Comparison of ENCODE assay signal across 11 mouse cellular contexts in genomic region chr11:90230671-90231070, GRCm38 (mm10). TPM values are rescaled to one million over a fixed set of nuclear protein-coding genes. Genes with fewer than 3 reads are reported as not detected.
DNase-seq lines count a peak whose midpoint lies in the region; ATAC-seq and TF ChIP-seq lines count a peak whose summit lies in the region.
"Had no signal": no experiment of that assay in that cellular context is flagged by ENCODE, and none has a peak within 500 bp of the region (broad histone marks: within the 10 kb centered on the region; RNA-seq: fewer than 3 reads in every experiment).

No protein-coding gene starts in this region.

- H3K9me3 ChIP-seq in stomach, postnatal 0 days (ENCODE audit: control insufficient read depth, low read length): no peaks in the 10 kb centered on the region
- H3K9me3 ChIP-seq: forebrain, embryonic 12.5 days had no signal

- ATAC-seq in stomach, postnatal 0 days (ENCODE audit: low FRiP score, low TSS enrichment): no peak
- ATAC-seq: activated CD4-positive, CD25-positive, alpha-beta regulatory T cell, adult 4 months had no signal

- H3K4me2 ChIP-seq in stomach, postnatal 0 days (replicated peaks; ENCODE audit: low read depth): no peak overlapping the region
- H3K4me2 ChIP-seq: forebrain, embryonic 12.5 days had no signal

- H3K4me1 ChIP-seq in stomach, postnatal 0 days (replicated peaks; ENCODE audit: control insufficient read depth, insufficient read depth): no peaks in the 10 kb centered on the region

- 30% methylated on average over 2 of the region's 2 CpGs for WGBS in stomach, postnatal 0 days

- no peak overlapping the region for H3K9ac ChIP-seq in stomach, postnatal 0 days (ENCODE audit: low read length)
- H3K9ac ChIP-seq: forebrain, embryonic 12.5 days had no signal

- H3K36me3 ChIP-seq in stomach, postnatal 0 days (ENCODE audit: control insufficient read depth, insufficient read depth, low read length): no peaks in the 10 kb centered on the region
- H3K36me3 ChIP-seq: forebrain, embryonic 12.5 days had no signal

- no peak for TF ChIP-seq EP300 in stomach, postnatal 0 days (optimal IDR thresholded peaks at IDR 0.05)

- no peak for TF ChIP-seq CTCF in layer of hippocampus, adult 2 months (conservative IDR thresholded peaks at IDR 0.05)
- no peak for TF ChIP-seq CTCF in stomach, postnatal 0 days (IDR thresholded peaks at IDR 0.05; ENCODE audit: low read depth)

- H3K27ac ChIP-seq in layer of hippocampus, adult 2 months: peak overlapping the region; percentile 92
- H3K27ac ChIP-seq in stomach, postnatal 0 days (replicated peaks): 0 out of 2 replicates have a peak overlapping the region, but pooled peaks have one; percentile 18
- H3K27ac ChIP-seq: forebrain, embryonic 12.5 days had no signal

- H3K27me3 ChIP-seq in stomach, postnatal 0 days (ENCODE audit: control insufficient read depth, insufficient read depth, low read length): no peaks in the 10 kb centered on the region
- H3K27me3 ChIP-seq: forebrain, embryonic 12.5 days had no signal

- H3K4me3 ChIP-seq in layer of hippocampus, adult 2 months: no peak overlapping the region
- no peak overlapping the region for H3K4me3 ChIP-seq in stomach, postnatal 0 days (ENCODE audit: low read depth, low read length)
- H3K4me3 ChIP-seq: forebrain, embryonic 12.5 days had no signal

- peak; percentile 91 for DNase-seq in heart, adult 11 months
- DNase-seq in heart, postnatal 4 days: no peak
- DNase-seq in layer of hippocampus, adult 2 months (ENCODE audit: low spot score in 2 of 2): no peak
- DNase-seq in layer of hippocampus, postnatal 14 days (ENCODE audit: low spot score in 2 of 2): no peak
- DNase-seq in kidney, postnatal 10 days: peak; percentile 39
- DNase-seq in stomach, postnatal 0 days (ENCODE audit: low spot score): no peak
- DNase-seq in gastrocnemius, postnatal 25 days: no peak
- DNase-seq in thymus, adult 18-20 months: no peak
- DNase-seq: cerebellum, adult 9-10 months had no signal

RNA-seq across cellular contexts. Expression of gene Mmd, which starts 18.6 kb away (rescaled TPM):
- total RNA-seq in heart, postnatal 4 days (2021): 10 to 100 TPM; 58.0 to 58.8 TPM
- 100 to 1,000 TPM; 364 to 381 TPM for total RNA-seq in layer of hippocampus, adult 2 months (2021)
- 100 to 1,000 TPM; 337 to 345 TPM for total RNA-seq in layer of hippocampus, postnatal 14 days (2021)
- 19.1 and 21.3 TPM in 2 replicates for polyA plus RNA-seq in stomach, postnatal 0 days (2015; fragmentation: Nextera tagmentation; extraction: Ambion mirVana)
- total RNA-seq in gastrocnemius, postnatal 25 days (2021): 10 to 100 TPM in 1 of 2 experiments, 1 to 10 TPM in 1; 8.9 to 21.8 TPM

RNA-seq across cellular contexts. Expression of gene Gm45716, which starts 43.2 kb away (rescaled TPM):
- total RNA-seq in heart, postnatal 4 days (2021): 10 to 100 TPM; 26.6 to 30.4 TPM
- total RNA-seq in layer of hippocampus, adult 2 months (2021): 1 to 10 TPM; 6.9 to 8.1 TPM
- 10 to 100 TPM in 1 of 2 experiments, 1 to 10 TPM in 1; 8.8 to 10.3 TPM for total RNA-seq in layer of hippocampus, postnatal 14 days (2021)
- 7.0 and 7.4 TPM in 2 replicates for polyA plus RNA-seq in stomach, postnatal 0 days (2015; fragmentation: Nextera tagmentation; extraction: Ambion mirVana)
- total RNA-seq in gastrocnemius, postnatal 25 days (2021): 1 to 10 TPM; 1.6 to 2.9 TPM

Comparison
In these comparisons a context has a peak if more than half of its experiments do, and no peak if none do; other contexts are left out.
1. DNase-seq: peak in heart, adult 11 months (single experiment) and kidney, postnatal 10 days (single experiment); none in heart, postnatal 4 days (single experiment), layer of hippocampus, adult 2 months (0 of 2), layer of hippocampus, postnatal 14 days (0 of 2), stomach, postnatal 0 days (single experiment), gastrocnemius, postnatal 25 days (single experiment) and thymus, adult 18-20 months (0 of 2).
2. RNA of gene Mmd, which starts 18.6 kb away (total RNA-seq): 364 to 381 TPM in layer of hippocampus, adult 2 months and 337 to 345 TPM in layer of hippocampus, postnatal 14 days; 58.0 to 58.8 TPM in heart, postnatal 4 days and 8.9 to 21.8 TPM in gastrocnemius, postnatal 25 days; every median in the first group is over 4 times any median in the second.